25 mouse cellular contexts compared by ENCODE assay signal in genomic region chr13:10355796-10356195, GRCm38 (mm10). TPM values are rescaled to one million over a fixed set of nuclear protein-coding genes. Genes with fewer than 3 reads are reported as not detected.
DNase-seq lines count a peak whose midpoint lies in the region; ATAC-seq and TF ChIP-seq lines count a peak whose summit lies in the region.
"Had no signal": no experiment of that assay in that cellular context is flagged by ENCODE, and none has a peak within 500 bp of the region (broad histone marks: within the 10 kb centered on the region; RNA-seq: fewer than 3 reads in every experiment).

No protein-coding gene starts in this region.

- H3K9ac ChIP-seq in kidney, embryonic 15.5 days = no peak overlapping the region
- H3K9ac ChIP-seq: embryonic facial prominence, embryonic 13.5 days; forebrain, embryonic 12.5 days; forebrain, embryonic 15.5 days; hindbrain, embryonic 12.5 days; hindbrain, embryonic 15.5 days had no signal

- H3K4me2 ChIP-seq in kidney, embryonic 15.5 days = no peak overlapping the region
- H3K4me2 ChIP-seq: embryonic facial prominence, embryonic 13.5 days; forebrain, embryonic 12.5 days; forebrain, embryonic 15.5 days; heart, embryonic 11.5 days; hindbrain, embryonic 12.5 days; hindbrain, embryonic 15.5 days had no signal

- no peak overlapping the region for H3K4me3 ChIP-seq in kidney, adult 2 months (ENCODE audit: insufficient read depth, low read depth, low read length)
- H3K4me3 ChIP-seq in kidney, embryonic 15.5 days (replicated peaks) = no peak overlapping the region
- H3K4me3 ChIP-seq: embryonic facial prominence, embryonic 10.5 days; embryonic facial prominence, embryonic 13.5 days; erythroblast, embryonic 14.5 days; forebrain, embryonic 12.5 days; forebrain, embryonic 15.5 days; heart, adult 2 months; hindbrain, embryonic 12.5 days; hindbrain, embryonic 15.5 days had no signal

- no peaks in the 10 kb centered on the region for H3K9me3 ChIP-seq in kidney, embryonic 15.5 days (replicated peaks)
- H3K9me3 ChIP-seq: embryonic facial prominence, embryonic 10.5 days; embryonic facial prominence, embryonic 13.5 days; forebrain, embryonic 12.5 days; forebrain, embryonic 15.5 days; hindbrain, embryonic 12.5 days; hindbrain, embryonic 15.5 days had no signal

- H3K27me3 ChIP-seq in kidney, adult 2 months (replicated peaks; ENCODE audit: control insufficient read depth, insufficient read depth, low read length) = 0 out of 2 replicates have a peak, but pooled peaks cover 2% of the 10 kb centered on the region
- H3K27me3 ChIP-seq in kidney, embryonic 15.5 days = peaks cover 30% of the 10 kb centered on the region

- no peak for TF ChIP-seq CTCF in kidney, adult 2 months (conservative IDR thresholded peaks at IDR 0.05; ENCODE audit: insufficient read depth, insufficient read length, low read depth, low read length)

- no peak for ATAC-seq in kidney, embryonic 15.5 days (replicated peaks; ENCODE audit: low FRiP score)
- ATAC-seq: CD4-positive, CD25-positive, alpha-beta regulatory T cell, adult 4 months; forebrain, embryonic 15.5 days had no signal

- no peak for TF ChIP-seq POLR2A in kidney, adult 2 months (IDR thresholded peaks at IDR 0.05; ENCODE audit: low read depth, low read length)

- 50% methylated on average over 5 of the region's 5 CpGs for WGBS in kidney, adult 2 months
- WGBS in kidney, embryonic 15.5 days = 80% methylated on average over 5 of the region's 5 CpGs

- no peaks in the 10 kb centered on the region for H3K36me3 ChIP-seq in kidney, adult 2 months (ENCODE audit: control insufficient read depth, insufficient read depth, low read length)
- no peaks in the 10 kb centered on the region for H3K36me3 ChIP-seq in kidney, embryonic 15.5 days
- H3K36me3 ChIP-seq: embryonic facial prominence, embryonic 10.5 days; embryonic facial prominence, embryonic 13.5 days; forebrain, embryonic 12.5 days; forebrain, embryonic 15.5 days; hindbrain, embryonic 12.5 days; hindbrain, embryonic 15.5 days had no signal

- peaks cover 8% of the 10 kb centered on the region; the same call in 1 of the 2 replicates for H3K4me1 ChIP-seq in kidney, adult 2 months (ENCODE audit: control insufficient read depth, insufficient read depth, low read length)
- peaks cover 9% of the 10 kb centered on the region for H3K4me1 ChIP-seq in kidney, embryonic 15.5 days

- peak; percentile 7 to 18 for DNase-seq in heart, adult 18-20 months
- no peak for DNase-seq in heart, adult 9 months (ENCODE audit: low spot score in 2 of 2)
- peak; percentile 75 for DNase-seq in kidney, adult 2 months
- peak; percentile 32 to 57 for DNase-seq in kidney, postnatal 36 days
- DNase-seq in kidney, postnatal 4 days = no peak
- DNase-seq: adrenal gland, postnatal 25 days; cerebellum, adult 11-12 months; cerebellum, adult 8-10 months; cerebellum, postnatal 10 days; cerebellum, postnatal 36 days; embryo, embryonic 11 days; gastrocnemius, postnatal 25 days had no signal

- H3K27ac ChIP-seq in kidney, adult 2 months (ENCODE audit: insufficient read depth, low read depth, low read length) = peak overlapping the region; percentile 42; the same call in 1 of the 2 replicates
- no peak overlapping the region for H3K27ac ChIP-seq in kidney, embryonic 15.5 days
- H3K27ac ChIP-seq: embryonic facial prominence, embryonic 10.5 days; embryonic facial prominence, embryonic 13.5 days; forebrain, embryonic 12.5 days; forebrain, embryonic 15.5 days; heart, adult 2 months; hindbrain, embryonic 12.5 days; hindbrain, embryonic 15.5 days had no signal

RNA-seq across cellular contexts. Expression of gene Chrm3, which starts 4.9 kb away (rescaled TPM):
- 1 to 10 TPM in 1 of 2 experiments, under 1 TPM in 1; 0.69 to 1.2 TPM for total RNA-seq in heart, adult 18-20 months (2021)
- 3.1 and 5.2 TPM in 2 replicates for polyA plus RNA-seq in kidney, adult 2 months (2012; rRNA removed)
- polyA plus RNA-seq in kidney, embryonic 15.5 days (2015; fragmentation: Nextera tagmentation; extraction: Ambion mirVana) = 0.89 and 1.6 TPM in 2 replicates
- total RNA-seq: MEL had no signal
- polyA plus RNA-seq: C2C12; erythroblast, embryonic 14.5 days had no signal

Comparison
In these comparisons a context has a peak if more than half of its experiments do, and no peak if none do; other contexts are left out.
1. DNase-seq: peak in heart, adult 18-20 months (2 of 2), kidney, adult 2 months (single experiment) and kidney, postnatal 36 days (2 of 2); none in heart, adult 9 months (0 of 2) and kidney, postnatal 4 days (0 of 2).